Mouse (Mus musculus) cerebellum, adult 2 months (tissue): ENCODE measurements around the gene Gm49380.

ENCODE experiments used
- CTCF ChIP-seq: fragments of 200-500 bp; IDR thresholded peaks from 2 replicates; pipeline ENCODE4 v1.5.1; 2011; ENCODE audit warnings: low read depth, mild to moderate bottlenecking, control low read depth, low read length, moderate library complexity, borderline replicate concordance; ENCODE audit not compliant: insufficient read depth
- POLR2A ChIP-seq: fragments of 200-500 bp; IDR thresholded peaks from 2 replicates; pipeline ENCODE4 v1.6.1; 2011; ENCODE audit warnings: low read length, control low read depth, borderline replicate concordance; ENCODE audit not compliant: insufficient read depth

DNA sequence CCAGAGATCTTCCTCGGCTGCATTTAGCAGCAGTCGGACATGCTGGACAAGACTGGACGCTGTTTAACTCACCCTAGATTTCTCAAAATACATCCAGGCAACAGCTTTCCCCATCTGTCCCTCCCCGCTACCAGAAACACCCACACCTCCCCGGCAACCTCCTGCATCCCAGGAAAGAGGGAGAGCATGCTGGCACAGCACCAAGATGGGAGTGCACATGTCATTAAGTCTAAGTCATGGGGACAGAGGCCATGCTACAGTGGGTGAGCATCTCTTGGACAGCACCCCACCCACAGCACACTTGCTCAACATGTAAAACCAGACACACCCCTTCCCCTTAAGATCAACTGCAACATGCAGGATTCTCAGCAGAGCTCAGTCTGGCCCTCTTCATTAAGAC is 32.3 kb downstream of the Gm49380 start:
- TF ChIP-seq CTCF: no peak
- no peak for TF ChIP-seq POLR2A
